Mouse (Mus musculus) E14TG2a.4 (cell line): ENCODE data around the gene Chrna9.

ENCODE experiments used
- H3K27me3 ChIP-seq: 2 replicates; pipeline ENCODE4 v1.6.1; 2014; ENCODE audit warnings: low read length, control low read depth; ENCODE audit not compliant: insufficient read depth
- H3K36me3 ChIP-seq: 2 replicates; pipeline ENCODE4 v1.6.1; 2014; ENCODE audit warnings: low read length, control low read depth; ENCODE audit not compliant: insufficient read depth
- H3K4me1 ChIP-seq: replicated peaks from 2 replicates; pipeline ENCODE4 v1.6.1; 2014; ENCODE audit warnings: low read depth, low read length, control low read depth
- H3K4me3 ChIP-seq: replicated peaks from 2 replicates; pipeline ENCODE4 v1.5.1; 2014; ENCODE audit warnings: mild to moderate bottlenecking, low read length
- H3K9me3 ChIP-seq: 2 replicates; pipeline ENCODE4 v1.6.1; 2014; ENCODE audit warnings: low read length, control low read depth
- CTCF ChIP-seq: conservative IDR thresholded peaks from 2 replicates; pipeline ENCODE4 v1.5.1; 2014; ENCODE audit warnings: low read length
- NANOG ChIP-seq: IDR thresholded peaks from 2 replicates; pipeline ENCODE4 v1.6.1; 2014; ENCODE audit warnings: borderline replicate concordance, low read length, mixed read lengths
- POU5F1 ChIP-seq: IDR thresholded peaks from 2 replicates; pipeline ENCODE4 v1.6.1; 2014; ENCODE audit warnings: low read length, borderline replicate concordance

Chrna9 gene

GRCm38 (mm10) chr5:65937998-65938715 is 3.4 kb downstream of the Chrna9 start:
- Histone ChIP-seq H3K4me1 (peaks cover 20% of the 10 kb centered on the region), H3K9me3 (no peaks in the 10 kb centered on the region), H3K4me3 (no peak overlapping the region), H3K36me3 (no peaks in the 10 kb centered on the region), H3K27me3 (peaks cover 9% of the 10 kb centered on the region)
- TF ChIP-seq CTCF, result peak; percentile 76
- TF ChIP-seq NANOG, result no peak
- TF ChIP-seq POU5F1, result no peak

GRCm38 (mm10) chr5:65941145-65941544 is 6.4 kb downstream of the Chrna9 start:
- TF ChIP-seq POU5F1, result no peak
- no peak for TF ChIP-seq NANOG
- TF ChIP-seq CTCF, result no peak
- no peaks in the 10 kb centered on the region for H3K36me3 ChIP-seq
- no peak overlapping the region for H3K4me3 ChIP-seq
- H3K4me1 ChIP-seq, result peaks cover 30% of the 10 kb centered on the region
- H3K9me3 ChIP-seq, result no peaks in the 10 kb centered on the region
- H3K27me3 ChIP-seq, result peaks cover 7% of the 10 kb centered on the region

- TF ChIP-seq POU5F1, result no peak
- no peak for TF ChIP-seq CTCF
- no peak for TF ChIP-seq NANOG
- H3K27me3 ChIP-seq, result no peaks in the 10 kb centered on the region
- H3K4me3 ChIP-seq, result no peak overlapping the region
- peaks cover 25% of the 10 kb centered on the region for H3K4me1 ChIP-seq
- H3K9me3 ChIP-seq, result no peaks in the 10 kb centered on the region
- H3K36me3 ChIP-seq, result no peaks in the 10 kb centered on the region
Measured at GRCm38 (mm10) chr5:65949822-65950221, 15.1 kb downstream of the Chrna9 start.

- TF ChIP-seq POU5F1, result no peak
- TF ChIP-seq NANOG, result no peak
- no peak for TF ChIP-seq CTCF
- no peaks in the 10 kb centered on the region for H3K27me3 ChIP-seq
- H3K4me1 ChIP-seq, result peaks cover 29% of the 10 kb centered on the region
- no peaks in the 10 kb centered on the region for H3K36me3 ChIP-seq
- H3K4me3 ChIP-seq, result peak overlapping the region; percentile 30; the same call in 1 of the 2 replicates
- H3K9me3 ChIP-seq, result no peaks in the 10 kb centered on the region
Measured at GRCm38 (mm10) chr5:65950236-65950635, 15.5 kb downstream of the Chrna9 start.

- TF ChIP-seq NANOG, result no peak
- Histone ChIP-seq H3K27me3 (no peaks in the 10 kb centered on the region), H3K4me1 (peaks cover 33% of the 10 kb centered on the region), H3K4me3 (peak overlapping the region; percentile 30; the same call in 1 of the 2 replicates), H3K9me3 (no peaks in the 10 kb centered on the region), H3K36me3 (no peaks in the 10 kb centered on the region)
Measured at GRCm38 (mm10) chr5:65950679-65951512, 16.2 kb downstream of the Chrna9 start.

GRCm38 (mm10) chr5:65951513-65951909 is 16.8 kb downstream of the Chrna9 start:
- H3K9me3 ChIP-seq, result no peaks in the 10 kb centered on the region
- H3K36me3 ChIP-seq, result no peaks in the 10 kb centered on the region
- no peaks in the 10 kb centered on the region for H3K27me3 ChIP-seq
- H3K4me3 ChIP-seq, result no peak overlapping the region
- H3K4me1 ChIP-seq, result peaks cover 33% of the 10 kb centered on the region
- TF ChIP-seq NANOG, result no peak
- no peak for TF ChIP-seq POU5F1
- peak; percentile 91 for TF ChIP-seq CTCF

GRCm38 (mm10) chr5:65954130-65955080 is 19.7 kb downstream of the Chrna9 start:
- Histone ChIP-seq H3K4me1 (peaks cover 43% of the 10 kb centered on the region), H3K36me3 (no peaks in the 10 kb centered on the region), H3K4me3 (peak overlapping the region; percentile 65), H3K27me3 (no peaks in the 10 kb centered on the region), H3K9me3 (no peaks in the 10 kb centered on the region)
- TF ChIP-seq POU5F1 (no peak), NANOG (no peak), CTCF (no peak)
